Mouse (Mus musculus): ENCODE data around the gene Cstf3. TPM values are rescaled to one million over a fixed set of nuclear protein-coding genes. Genes with fewer than 3 reads are reported as not detected.

The Cstf3 gene
- polyA plus RNA-seq (2012), result 4.0 and 7.1 TPM in 2 replicates

DNA sequence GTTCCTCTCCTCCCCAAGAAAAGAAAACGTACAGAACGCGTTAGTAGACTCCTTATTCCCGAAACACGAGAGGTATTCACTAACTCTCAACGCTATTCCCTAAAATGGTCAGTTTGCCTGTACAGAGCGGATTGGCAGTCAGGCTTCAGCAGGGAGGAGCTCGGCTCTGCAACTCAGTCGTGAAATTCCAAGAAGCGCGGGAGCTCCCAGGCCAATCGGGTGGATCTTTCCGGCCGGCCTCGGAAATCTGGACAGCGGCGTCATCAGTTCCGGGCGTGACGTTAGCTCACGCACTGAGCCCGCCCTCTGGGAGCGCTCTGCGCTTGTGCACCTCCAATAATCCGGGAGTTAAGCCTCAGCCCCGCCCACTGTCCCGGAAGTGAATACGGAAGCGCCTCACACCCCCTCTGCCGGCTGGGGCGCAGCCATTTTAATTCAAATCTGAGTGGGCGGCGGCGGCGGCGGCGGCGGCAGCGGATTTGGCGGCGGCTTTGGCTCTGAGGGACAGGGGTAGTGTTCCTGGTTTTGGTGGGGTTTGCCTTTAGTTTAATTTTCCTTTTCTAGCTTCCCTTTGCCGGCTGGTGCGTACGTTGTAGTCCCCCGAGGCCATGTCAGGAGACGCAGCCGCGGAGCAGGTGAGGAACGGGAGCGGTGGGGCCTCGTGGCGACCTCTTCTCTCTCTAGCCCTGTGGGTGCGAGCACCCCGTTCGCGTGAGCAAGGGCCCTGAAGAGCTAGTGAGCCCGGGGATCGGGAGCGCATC lies at the start of gene Cstf3:
Gene Cstf3, plus strand, starts transcription at position 456 of the 761 bp plus-strand sequence.
- no peak for TF ChIP-seq GATA1 (IDR thresholded peaks at IDR 0.05; ENCODE audit: low read length)

DNA sequence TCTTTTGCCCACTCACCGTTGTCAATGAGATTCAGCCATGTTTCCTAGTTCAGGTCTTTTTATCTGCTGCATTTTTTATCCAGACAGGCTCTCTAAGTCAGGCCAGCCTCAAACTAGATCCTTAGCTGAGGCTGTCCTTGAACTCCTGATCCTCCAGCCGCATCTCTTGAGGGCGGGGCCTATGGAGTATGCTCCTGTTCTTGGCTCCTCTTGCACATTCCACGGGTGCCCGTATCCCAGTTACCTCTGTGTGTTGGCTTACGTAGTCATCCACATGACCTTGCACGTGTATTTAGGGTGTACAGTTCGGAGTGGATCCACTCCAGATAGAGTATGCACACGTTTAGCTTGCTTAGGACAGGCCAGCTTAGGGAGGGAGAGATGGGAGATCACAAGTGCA lies 32.6 kb upstream of the Cstf3 start:
- no peak for TF ChIP-seq GATA1 (IDR thresholded peaks at IDR 0.05; ENCODE audit: low read length)

DNA sequence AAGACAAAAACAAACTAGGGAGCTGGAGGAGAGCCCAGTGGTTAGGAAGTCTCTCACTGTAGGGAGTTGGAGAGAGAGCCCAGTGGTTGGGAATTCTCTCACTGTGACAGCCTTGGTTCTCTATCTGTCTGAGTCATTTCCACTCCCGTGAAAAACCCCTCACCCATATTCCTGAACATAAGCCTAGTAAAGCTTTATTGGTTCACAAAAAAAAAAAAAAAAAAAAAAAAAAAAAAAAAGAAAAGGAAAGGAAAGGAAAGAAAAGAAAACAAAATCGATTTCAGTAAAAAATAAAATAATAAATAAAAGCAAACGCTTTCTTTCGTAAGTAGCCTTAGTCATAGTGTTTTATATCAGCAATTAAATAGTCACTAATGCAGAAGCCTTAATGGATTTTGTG lies 32.0 kb upstream of the Cstf3 start:
- no peak for TF ChIP-seq GATA1 (IDR thresholded peaks at IDR 0.05; ENCODE audit: low read length)

DNA sequence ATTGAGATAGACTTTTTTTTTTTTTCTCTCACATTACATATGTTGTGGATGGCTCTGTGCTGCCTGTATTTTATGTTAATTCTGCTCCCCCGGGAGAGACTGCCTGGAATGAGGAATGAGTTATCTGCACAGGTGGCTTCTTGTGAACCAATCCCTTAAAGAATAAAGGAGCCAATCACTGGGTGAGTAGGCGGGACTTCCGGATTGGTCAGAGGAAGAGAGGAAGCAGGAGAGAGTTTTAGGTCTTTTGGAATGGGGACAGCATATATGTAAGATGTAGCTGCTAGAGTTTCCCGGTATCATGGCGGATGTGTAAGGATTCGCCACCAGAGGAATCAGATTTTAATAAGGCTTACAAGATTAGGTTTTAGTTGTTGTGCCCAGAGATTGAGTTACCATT lies 31.4 kb upstream of the Cstf3 start:
- TF ChIP-seq GATA1 (IDR thresholded peaks at IDR 0.05; ENCODE audit: low read length), result no peak

DNA sequence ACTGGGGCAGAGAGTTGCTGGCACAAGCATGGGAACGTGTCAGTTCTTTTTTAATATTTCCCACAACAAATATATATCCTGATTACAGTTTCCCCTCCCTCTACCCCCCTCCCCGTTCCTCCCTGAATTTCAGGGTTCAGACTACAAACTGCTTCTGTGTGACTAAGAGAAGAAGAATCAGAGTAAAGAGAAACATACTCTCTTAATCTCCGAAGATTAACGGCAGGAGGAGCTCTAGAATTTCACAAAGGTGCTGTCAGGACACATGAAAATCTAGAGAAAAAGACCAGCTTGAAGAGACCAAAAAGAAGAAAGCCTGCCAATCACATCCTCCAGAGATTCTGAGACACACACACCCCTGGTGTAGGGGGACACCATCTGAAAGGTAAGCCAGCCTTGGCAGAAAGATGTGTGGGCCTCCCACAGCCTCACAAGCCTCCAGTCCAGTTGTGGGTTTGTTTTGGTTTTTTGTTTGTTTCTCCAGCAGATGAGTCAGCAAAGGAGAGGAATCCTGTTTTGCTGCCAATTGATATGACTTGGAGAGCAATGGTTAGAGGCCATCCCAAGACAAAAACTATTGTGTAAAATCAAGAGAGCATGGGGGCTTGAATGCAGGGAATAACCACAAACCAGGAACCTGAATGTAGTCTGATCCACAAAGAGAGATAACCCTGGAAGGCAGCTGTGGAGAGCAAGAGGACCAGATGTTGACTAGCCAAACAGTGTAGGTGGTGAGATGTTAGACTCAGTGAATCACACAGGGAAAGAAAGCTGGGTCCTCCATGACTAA lies 30.5 kb upstream of the Cstf3 start:
- TF ChIP-seq GATA1 (IDR thresholded peaks at IDR 0.05; ENCODE audit: low read length), result no peak

DNA sequence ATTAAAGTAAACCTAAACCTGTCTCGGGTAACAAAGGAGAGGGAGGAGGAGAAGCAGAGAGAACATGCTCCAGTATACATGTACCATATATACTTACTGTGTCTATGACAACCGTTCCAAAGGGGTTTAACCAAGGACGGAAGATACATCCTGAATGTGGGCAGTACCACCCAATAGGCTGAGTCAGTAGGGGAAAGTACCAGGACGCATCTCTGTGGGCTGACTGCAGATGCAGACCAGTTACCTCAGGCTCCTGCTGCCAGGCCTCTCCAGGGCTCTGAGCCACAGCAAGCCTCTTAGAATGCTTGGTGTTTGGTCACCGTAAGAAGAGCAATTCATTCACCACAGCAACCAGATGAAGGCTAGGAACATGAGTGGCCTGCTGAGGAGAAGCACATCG lies 28.9 kb upstream of the Cstf3 start:
- TF ChIP-seq GATA1 (IDR thresholded peaks at IDR 0.05; ENCODE audit: low read length), result no peak

DNA sequence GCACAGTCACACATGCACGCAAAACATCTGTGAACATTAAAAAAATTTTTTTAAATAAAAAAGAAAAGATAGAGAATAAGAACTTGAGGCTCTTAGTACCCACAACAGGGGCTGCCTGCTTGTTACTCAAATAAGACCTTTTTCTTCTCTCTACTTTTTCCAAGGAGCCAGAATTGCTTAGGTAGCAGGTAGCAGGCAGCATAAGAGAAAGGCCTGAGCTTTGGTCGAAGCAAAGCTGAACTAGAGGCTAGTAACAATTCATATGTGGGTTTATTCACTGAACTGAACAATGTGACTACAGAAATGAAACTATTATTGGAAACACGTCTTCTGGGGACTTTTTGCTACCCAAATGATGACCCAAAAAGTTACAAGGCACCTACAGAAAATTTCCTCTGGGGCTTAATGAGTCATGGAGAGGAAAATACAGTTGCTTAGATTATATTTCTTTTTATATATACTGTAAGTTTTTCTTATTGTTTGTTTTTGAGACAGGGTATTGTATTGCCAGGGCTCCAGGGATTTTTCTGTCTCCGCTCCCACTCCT lies 28.3 kb upstream of the Cstf3 start:
- TF ChIP-seq GATA1 (IDR thresholded peaks at IDR 0.05; ENCODE audit: low read length), result no peak

DNA sequence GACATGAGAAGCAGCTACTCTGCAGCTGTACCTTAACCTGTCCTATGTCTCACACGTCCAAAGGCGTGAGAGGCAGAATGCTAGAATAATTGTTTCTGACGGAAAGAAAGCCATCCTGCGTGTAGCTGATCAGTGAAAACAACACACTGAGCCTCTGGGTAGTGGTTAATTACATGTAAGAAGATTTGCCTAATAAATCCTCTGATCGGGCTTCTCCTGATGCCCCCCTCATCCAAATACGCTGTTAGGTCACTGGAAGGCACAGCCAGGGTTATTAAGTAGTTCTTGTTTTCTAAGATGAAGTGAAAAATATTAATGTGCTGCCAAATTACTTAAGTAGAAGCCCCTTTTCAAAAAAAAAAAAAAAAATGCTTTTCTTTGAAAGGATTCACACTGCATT lies 18.3 kb upstream of the Cstf3 start:
- no peak for TF ChIP-seq GATA1 (IDR thresholded peaks at IDR 0.05; ENCODE audit: low read length)

DNA sequence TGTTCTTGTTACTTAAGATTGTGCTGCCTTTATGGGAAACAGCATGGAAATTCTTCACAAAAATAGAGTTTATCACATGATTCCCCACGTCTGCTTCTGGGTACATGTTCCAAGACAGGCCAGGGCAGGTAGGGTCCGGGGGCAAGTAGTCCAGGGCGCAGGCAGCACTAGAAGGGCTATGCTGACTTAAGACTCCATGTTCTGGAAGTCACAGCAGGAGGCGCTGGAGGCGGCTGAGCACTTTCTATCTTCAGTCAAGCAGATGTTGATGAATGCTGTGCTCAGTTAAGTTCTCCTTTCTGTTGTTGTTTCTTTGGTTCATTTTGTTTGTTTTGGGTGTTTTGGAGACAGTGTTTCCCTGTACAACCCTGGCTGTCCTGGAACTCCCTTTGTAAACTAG lies 14.1 kb upstream of the Cstf3 start:
- no peak for TF ChIP-seq GATA1 (IDR thresholded peaks at IDR 0.05; ENCODE audit: low read length)

DNA sequence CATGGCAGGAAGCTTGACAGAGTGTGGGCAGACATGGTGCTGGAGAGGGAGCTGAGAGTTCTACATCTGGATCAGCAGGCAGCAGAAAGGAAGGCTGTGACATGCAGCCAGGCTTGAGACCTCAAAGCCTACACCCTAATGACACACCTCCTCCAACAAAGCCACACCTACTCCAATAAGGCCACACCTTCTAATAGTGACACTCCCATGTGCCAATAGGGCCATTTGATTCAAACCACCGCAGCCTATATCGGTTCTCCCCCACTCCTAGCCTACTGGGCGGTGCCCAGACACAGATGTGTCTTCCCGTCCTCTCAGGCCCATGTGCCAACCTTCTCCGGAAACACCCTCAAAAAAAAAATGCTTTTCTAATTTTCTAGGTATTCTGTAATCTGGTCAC lies 12.3 kb upstream of the Cstf3 start:
- no peak for TF ChIP-seq GATA1 (IDR thresholded peaks at IDR 0.05; ENCODE audit: low read length)

DNA sequence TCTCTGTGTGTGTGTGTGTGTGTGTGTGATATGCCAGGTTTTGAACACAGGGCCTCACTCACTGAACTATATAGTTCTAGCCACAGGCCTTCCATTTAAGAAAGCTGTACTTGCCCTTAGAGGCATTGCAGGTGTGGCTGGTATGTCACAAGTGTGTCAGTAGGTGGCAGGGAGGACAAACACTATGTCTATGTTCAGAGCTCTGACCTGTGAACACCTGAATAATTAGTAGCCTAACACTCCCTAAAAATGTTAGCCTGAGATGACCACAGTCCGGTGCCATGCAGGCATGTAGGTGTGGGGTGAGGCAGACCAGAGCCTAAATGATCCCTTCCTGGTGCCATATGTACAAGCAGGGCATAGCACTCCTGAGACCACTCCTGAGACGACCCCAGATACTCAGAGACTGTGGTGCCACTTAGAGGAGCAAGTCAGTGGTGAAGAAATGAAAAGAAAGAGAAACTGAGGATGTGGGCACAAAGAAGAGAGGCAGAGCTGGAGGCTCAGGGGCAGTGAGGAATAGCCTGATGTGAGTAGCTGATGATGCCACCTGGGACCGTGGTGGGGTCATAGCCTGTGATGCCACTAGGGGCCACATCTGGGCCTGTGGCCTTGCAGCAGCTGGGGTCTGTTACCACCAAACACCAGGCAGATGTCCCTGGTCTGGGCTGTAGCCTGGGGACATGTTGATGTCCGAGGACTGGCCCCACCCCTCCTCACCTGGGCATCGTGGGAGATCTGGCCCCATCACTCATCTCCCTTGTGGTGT lies 11.3 kb upstream of the Cstf3 start:
- TF ChIP-seq GATA1 (IDR thresholded peaks at IDR 0.05; ENCODE audit: low read length), result no peak

DNA sequence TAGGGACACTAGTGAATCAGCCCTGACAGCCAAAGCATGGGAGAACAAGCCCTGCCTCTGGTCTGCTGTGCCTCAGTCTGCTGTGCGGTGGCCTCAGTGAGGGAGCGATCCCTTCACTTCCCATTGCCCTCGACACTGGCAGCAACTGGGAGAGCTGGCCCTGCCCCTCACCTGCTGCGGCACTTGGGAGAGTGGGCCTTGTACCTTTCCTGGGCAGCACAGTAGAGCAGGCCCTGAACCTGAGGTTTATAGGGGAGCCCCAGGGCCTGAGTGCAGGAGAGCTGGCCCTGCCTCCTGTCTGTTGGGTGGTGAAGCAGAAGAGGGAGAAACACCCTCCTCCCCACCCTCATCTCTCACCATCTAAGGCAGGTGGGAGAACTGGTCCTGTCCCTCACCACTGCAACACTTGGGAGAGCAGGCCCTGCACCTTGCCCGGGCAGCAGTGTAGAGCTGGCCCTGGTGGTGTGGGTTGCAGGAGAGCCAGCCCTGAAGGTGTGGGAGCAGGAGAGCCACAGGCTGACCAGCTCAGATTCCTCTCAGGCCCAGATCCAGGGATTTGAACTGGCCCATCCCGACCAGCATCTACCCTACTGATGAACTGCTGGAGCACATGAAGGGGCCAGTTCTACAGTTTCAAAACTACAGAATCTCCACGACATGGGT lies 10.4 kb upstream of the Cstf3 start:
- no peak for TF ChIP-seq GATA1 (IDR thresholded peaks at IDR 0.05; ENCODE audit: low read length)

DNA sequence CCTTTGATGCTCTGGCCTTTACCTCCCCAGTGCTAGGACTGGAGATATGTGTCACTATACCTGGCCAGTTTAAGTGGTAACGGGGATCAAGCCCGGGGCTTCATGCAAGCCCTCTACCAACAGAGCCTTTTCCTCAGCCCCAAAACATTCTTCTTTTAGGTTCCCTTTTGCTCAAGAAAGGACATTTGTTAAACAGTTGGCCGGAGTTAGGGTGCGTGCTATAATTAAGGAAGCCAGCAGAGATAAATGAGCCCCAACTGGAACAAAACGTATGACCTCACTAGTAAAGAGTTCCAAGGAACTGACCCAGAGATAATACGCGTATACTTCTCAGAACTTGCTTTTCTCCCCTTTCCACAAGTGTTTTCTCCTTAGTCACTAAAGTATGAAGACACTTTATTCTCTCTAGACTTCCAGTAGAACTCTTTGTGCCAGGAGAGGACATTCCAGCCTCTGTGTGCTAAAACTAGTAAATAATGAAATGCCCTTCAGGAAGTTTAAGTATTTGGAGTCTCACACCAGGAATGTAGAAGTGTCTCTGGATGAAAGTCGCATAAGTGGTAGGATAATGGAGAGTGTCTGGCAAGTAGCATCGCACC lies 8.9 kb upstream of the Cstf3 start:
- no peak for TF ChIP-seq GATA1 (IDR thresholded peaks at IDR 0.05; ENCODE audit: low read length)

DNA sequence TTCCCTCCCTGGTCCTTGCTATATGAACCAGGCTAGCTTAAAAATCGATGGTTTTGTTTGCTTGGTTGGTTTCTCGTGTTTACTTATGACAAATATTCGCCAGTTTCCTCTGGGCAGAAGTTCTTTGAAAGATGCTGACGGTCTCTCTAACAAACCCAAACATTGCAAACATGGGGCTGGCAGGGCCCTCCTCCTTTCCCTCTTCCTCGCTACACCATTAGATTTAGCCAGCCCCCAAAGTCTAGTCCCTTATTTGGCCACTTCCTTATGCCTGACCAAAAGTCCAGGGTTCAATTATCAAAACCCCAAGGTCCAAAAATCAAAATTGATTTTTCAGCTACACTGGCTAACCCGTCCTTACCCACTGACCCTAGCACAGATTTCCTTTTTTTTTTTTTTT lies 7.3 kb upstream of the Cstf3 start:
- no peak for TF ChIP-seq GATA1 (IDR thresholded peaks at IDR 0.05; ENCODE audit: low read length)

DNA sequence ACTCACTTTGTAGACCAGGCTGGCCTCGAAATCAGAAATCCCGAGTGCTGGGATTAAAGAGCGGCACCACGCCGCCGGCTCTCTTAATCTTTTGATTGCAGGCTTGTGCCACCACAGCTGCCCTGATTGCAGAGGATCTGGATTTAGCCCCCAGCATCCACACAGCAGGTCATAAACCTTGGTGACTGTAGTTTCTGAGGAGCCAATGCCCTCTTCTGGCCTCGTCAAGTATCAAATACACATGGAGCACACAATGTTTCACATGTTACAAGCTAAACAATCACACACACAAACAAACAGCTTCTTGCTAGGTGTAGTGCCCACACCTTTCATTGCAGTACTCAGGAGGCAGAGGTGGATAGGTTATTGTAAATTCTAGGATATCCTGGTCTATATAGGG lies 6.1 kb upstream of the Cstf3 start:
- TF ChIP-seq GATA1 (IDR thresholded peaks at IDR 0.05; ENCODE audit: low read length), result no peak

All from G1E-ER4 (cell line).